Mouse (Mus musculus): ENCODE results near the gene Cog8. TPM values are rescaled to one million over a fixed set of nuclear protein-coding genes. Genes with fewer than 3 reads are reported as not detected.

The Cog8 gene
- polyA plus RNA-seq, 1 experiment from 2014 or later = 39.5 TPM

DNA sequence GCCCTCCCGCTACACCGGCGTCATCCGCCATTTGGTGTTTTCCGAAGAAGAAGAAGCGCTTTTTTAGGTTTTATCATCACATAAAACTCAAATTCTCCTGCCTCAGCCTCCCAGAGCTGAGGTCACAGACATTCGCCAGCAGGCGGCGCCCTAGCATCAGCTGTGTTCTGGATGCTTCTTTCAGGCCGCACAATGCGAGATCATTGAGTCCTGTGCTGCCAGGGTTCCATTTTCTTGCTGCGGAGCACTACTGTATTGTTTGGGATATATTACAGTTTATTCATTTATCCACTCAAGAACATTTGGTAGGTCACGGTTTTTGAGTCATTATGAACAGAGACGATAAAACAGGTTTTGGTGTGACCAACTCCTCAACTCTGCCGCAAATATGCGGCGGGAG, 28.9 kb upstream of the Cog8 start:
- 98% methylated on average over 17 of the region's 17 CpGs for WGBS
- H3K4me3 ChIP-seq (ENCODE audit: low read depth, low read length) = no peak overlapping the region
- H3K27me3 ChIP-seq (ENCODE audit: control insufficient read depth, insufficient read depth, low read depth, low read length) = no peaks in the 10 kb centered on the region
- no peaks in the 10 kb centered on the region; the same call in 1 of the 2 replicates for H3K9me3 ChIP-seq (replicated peaks; ENCODE audit: control insufficient read depth, low read length, poor library complexity, severe bottlenecking)
- H3K27ac ChIP-seq (ENCODE audit: low read length) = no peak overlapping the region
- no peak overlapping the region for H3K9ac ChIP-seq (ENCODE audit: low read depth, low read length)
- no peak overlapping the region for H3K4me2 ChIP-seq (ENCODE audit: low read length)
- no peak for ATAC-seq
- peaks cover 34% of the 10 kb centered on the region for H3K36me3 ChIP-seq (ENCODE audit: control insufficient read depth, insufficient read depth, low read length)
- no peaks in the 10 kb centered on the region for H3K4me1 ChIP-seq (ENCODE audit: control insufficient read depth, insufficient read depth, low read length)

- H3K4me3 ChIP-seq (ENCODE audit: low read depth, low read length) = no peak overlapping the region
- 97% methylated on average over 7 of the region's 7 CpGs for WGBS
- H3K9me3 ChIP-seq (replicated peaks; ENCODE audit: control insufficient read depth, low read length, poor library complexity, severe bottlenecking) = no peaks in the 10 kb centered on the region
- no peak overlapping the region for H3K4me2 ChIP-seq (ENCODE audit: low read length)
- peaks cover 41% of the 10 kb centered on the region for H3K36me3 ChIP-seq (ENCODE audit: control insufficient read depth, insufficient read depth, low read length)
- no peak overlapping the region for H3K27ac ChIP-seq (ENCODE audit: low read length)
- no peak for ATAC-seq
- no peaks in the 10 kb centered on the region for H3K4me1 ChIP-seq (ENCODE audit: control insufficient read depth, insufficient read depth, low read length)
- H3K27me3 ChIP-seq (ENCODE audit: control insufficient read depth, insufficient read depth, low read depth, low read length) = no peaks in the 10 kb centered on the region
- no peak overlapping the region for H3K9ac ChIP-seq (ENCODE audit: low read depth, low read length)
These were observed 19.9 kb upstream of the Cog8 start for GRCm38 (mm10) chr8:107076239-107076888.

DNA sequence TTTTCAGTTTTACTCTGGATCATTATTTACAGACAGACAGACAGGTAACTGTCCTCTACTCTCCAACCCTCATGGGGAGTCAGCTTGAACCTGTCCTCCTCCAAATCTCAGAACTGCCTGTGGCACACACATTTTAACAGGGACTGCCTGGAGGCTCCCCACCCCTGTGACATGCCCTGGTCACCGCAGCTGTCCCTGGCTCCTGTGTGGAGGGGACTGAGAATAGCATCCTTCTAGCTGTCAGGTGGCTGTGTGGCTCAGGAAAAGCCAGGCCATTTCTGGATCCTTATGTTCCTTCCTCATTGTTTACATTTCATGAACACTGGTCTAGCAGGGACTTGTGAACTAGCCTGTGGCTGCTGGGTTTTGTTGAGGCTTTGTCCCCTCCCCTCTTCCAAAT, 17.6 kb upstream of the Cog8 start:
- peaks cover 37% of the 10 kb centered on the region for H3K36me3 ChIP-seq (ENCODE audit: control insufficient read depth, insufficient read depth, low read length)
- no peak overlapping the region for H3K4me2 ChIP-seq (ENCODE audit: low read length)
- H3K9ac ChIP-seq (ENCODE audit: low read depth, low read length) = no peak overlapping the region
- no peaks in the 10 kb centered on the region for H3K9me3 ChIP-seq (replicated peaks; ENCODE audit: control insufficient read depth, low read length, poor library complexity, severe bottlenecking)
- no peak overlapping the region for H3K27ac ChIP-seq (ENCODE audit: low read length)
- no peak overlapping the region for H3K4me3 ChIP-seq (ENCODE audit: low read depth, low read length)
- no peak for ATAC-seq
- H3K27me3 ChIP-seq (ENCODE audit: control insufficient read depth, insufficient read depth, low read depth, low read length) = no peaks in the 10 kb centered on the region
- 96% methylated on average over 1 of the region's 1 CpGs for WGBS
- no peaks in the 10 kb centered on the region for H3K4me1 ChIP-seq (ENCODE audit: control insufficient read depth, insufficient read depth, low read length)

DNA sequence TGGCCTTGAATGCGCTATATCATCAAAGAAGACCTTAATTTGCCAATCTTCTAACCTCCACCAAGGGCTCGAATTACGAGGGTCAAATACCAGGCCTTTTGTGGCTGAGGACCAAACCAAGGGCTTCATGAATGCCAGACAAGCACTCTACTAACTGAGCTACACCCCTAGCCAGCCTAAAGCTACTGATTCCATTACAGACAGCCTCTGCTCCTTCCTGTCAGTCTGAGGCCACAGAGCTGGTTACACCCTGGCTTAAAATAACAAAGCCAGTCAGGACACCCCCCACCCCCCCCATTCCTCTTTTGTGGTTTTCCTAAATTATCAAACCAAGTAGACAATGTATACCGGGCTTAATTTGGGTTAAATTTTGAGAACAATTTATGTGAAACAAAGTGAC, 17.2 kb upstream of the Cog8 start:
- H3K4me3 ChIP-seq (ENCODE audit: low read depth, low read length) = no peak overlapping the region
- no peak overlapping the region for H3K4me2 ChIP-seq (ENCODE audit: low read length)
- H3K9ac ChIP-seq (ENCODE audit: low read depth, low read length) = no peak overlapping the region
- 88% methylated on average over 4 of the region's 4 CpGs for WGBS
- no peak overlapping the region for H3K27ac ChIP-seq (ENCODE audit: low read length)
- H3K36me3 ChIP-seq (ENCODE audit: control insufficient read depth, insufficient read depth, low read length) = peaks cover 37% of the 10 kb centered on the region
- no peak for ATAC-seq
- H3K9me3 ChIP-seq (replicated peaks; ENCODE audit: control insufficient read depth, low read length, poor library complexity, severe bottlenecking) = no peaks in the 10 kb centered on the region
- H3K27me3 ChIP-seq (ENCODE audit: control insufficient read depth, insufficient read depth, low read depth, low read length) = no peaks in the 10 kb centered on the region
- H3K4me1 ChIP-seq (ENCODE audit: control insufficient read depth, insufficient read depth, low read length) = no peaks in the 10 kb centered on the region

DNA sequence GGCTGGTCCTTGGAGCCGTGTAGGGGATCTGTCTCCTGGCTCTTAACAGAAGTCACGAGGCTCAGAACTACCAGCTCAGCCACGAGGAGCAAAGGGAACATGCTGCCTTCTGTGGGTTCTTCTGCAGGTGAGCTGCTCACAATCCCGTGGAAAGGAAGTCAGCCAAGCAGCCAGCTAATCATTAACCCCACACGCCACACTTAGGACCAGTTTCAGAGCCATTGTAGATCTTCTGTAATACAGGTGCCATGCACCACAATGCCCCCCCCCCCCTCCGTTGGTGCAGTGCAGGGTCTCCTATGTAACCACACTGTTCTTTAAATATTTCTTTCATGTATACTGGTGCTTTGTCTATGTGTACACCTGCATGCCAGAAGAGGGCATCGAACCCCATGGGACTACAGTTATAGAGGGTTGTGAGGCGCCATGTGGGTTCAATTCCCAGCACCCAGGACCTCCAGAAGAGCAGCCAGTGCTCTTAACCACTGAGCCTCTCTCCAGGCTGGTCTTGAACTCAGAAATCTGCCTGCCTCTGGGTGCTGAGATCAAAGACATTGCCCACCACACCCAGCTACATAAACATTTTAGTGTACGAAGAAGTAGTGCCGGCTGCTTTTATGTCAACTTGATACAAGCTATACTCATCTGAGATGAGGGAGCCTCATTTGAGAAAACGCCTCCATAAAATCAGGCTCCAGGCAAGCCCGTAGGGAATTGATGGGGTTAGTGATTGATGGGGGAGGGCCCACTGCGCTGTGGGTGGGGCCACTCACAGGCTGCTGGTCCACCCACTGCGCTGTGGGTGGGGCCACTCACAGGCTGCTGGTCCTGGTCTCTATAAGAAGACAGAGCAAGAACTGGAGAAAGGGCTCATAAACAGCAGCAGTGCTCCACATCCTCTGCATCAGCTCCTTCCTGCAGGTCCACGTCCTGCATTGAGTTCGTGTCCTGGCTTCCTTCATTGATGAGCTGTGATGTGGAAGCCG, 9.3 kb upstream of the Cog8 start, which contains the start of gene Tmed6:
Gene Tmed6, minus strand, starts transcription at position 134 of the 986 bp plus-strand sequence.
- Histone ChIP-seq H3K9ac (ENCODE audit: low read depth, low read length) (no peak within 1 kb of the TSS), H3K9me3 (replicated peaks; ENCODE audit: control insufficient read depth, low read length, poor library complexity, severe bottlenecking) (no peaks in the 10 kb centered on the region), H3K36me3 (ENCODE audit: control insufficient read depth, insufficient read depth, low read length) (0 out of 2 replicates have a peak, but pooled peaks cover 6% of the 10 kb centered on the region), H3K4me3 (ENCODE audit: low read depth, low read length) (no peak within 1 kb of the TSS), H3K4me1 (ENCODE audit: control insufficient read depth, insufficient read depth, low read length) (no peaks in the 10 kb centered on the region), H3K4me2 (ENCODE audit: low read length) (no peak within 1 kb of the TSS), H3K27ac (ENCODE audit: low read length) (no peak within 1 kb of the TSS), H3K27me3 (ENCODE audit: control insufficient read depth, insufficient read depth, low read depth, low read length) (no peaks in the 10 kb centered on the region)
- ATAC-seq = no peak
- 66% methylated on average over 17 of the region's 17 CpGs for whole genome bisulfite sequencing

DNA sequence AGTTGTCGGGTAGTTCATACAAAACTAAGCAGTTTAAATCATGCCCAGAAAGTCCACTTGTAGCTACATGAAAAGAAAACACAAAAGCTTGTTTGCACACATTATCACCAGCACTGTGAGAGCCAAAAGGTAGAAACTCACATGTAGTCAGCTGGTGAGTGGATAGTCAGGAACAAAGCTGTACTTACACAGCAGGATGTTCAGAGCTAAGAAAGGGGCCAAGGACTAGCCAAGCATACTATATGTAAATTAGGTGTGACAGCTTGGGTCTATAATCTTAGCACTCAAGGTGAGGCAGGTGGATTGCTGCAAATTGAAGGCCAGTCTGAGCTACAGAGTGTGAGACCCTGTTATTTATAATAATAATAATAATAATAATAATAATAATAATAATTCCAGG, 6.1 kb upstream of the Cog8 start:
- 88% methylated on average over 1 of the region's 1 CpGs for WGBS
- no peak overlapping the region for H3K4me2 ChIP-seq (ENCODE audit: low read length)
- no peak for ATAC-seq
- H3K4me3 ChIP-seq (ENCODE audit: low read depth, low read length) = no peak overlapping the region
- H3K9ac ChIP-seq (ENCODE audit: low read depth, low read length) = no peak overlapping the region
- no peaks in the 10 kb centered on the region for H3K27me3 ChIP-seq (ENCODE audit: control insufficient read depth, insufficient read depth, low read depth, low read length)
- H3K36me3 ChIP-seq (ENCODE audit: control insufficient read depth, insufficient read depth, low read length) = peaks cover 6% of the 10 kb centered on the region; the same call in 1 of the 2 replicates
- peaks cover 2% of the 10 kb centered on the region for H3K4me1 ChIP-seq (ENCODE audit: control insufficient read depth, insufficient read depth, low read length)
- no peaks in the 10 kb centered on the region for H3K9me3 ChIP-seq (replicated peaks; ENCODE audit: control insufficient read depth, low read length, poor library complexity, severe bottlenecking)
- H3K27ac ChIP-seq (ENCODE audit: low read length) = no peak overlapping the region

DNA sequence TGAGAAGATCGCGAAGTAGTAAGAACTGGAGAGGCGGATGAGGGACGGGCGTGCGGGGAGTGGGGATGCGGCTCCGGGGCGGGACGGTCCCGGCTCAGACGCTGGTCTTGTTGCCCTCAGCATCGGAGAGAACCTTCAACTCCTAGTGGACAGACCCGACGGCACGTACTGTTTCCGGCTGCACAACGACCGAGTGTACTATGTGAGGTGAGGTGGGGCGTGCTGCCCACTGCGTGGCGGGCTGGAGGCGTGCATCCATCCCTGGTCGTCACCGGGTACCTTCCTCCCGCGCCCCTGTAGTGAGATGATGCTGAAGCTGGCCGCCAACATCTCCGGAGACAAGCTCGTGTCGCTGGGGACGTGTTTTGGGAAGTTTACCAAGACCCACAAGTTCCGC, 482 bp upstream of the Cog8 start:
- no peaks in the 10 kb centered on the region for H3K9me3 ChIP-seq (replicated peaks; ENCODE audit: control insufficient read depth, low read length, poor library complexity, severe bottlenecking)
- H3K27ac ChIP-seq (ENCODE audit: low read length) = peak overlapping the region; percentile 75; the same call in 1 of the 2 replicates
- peak overlapping the region; percentile 97 for H3K4me2 ChIP-seq (ENCODE audit: low read length)
- under 1% methylated on average over 33 of the region's 33 CpGs for WGBS
- peaks cover 17% of the 10 kb centered on the region for H3K4me1 ChIP-seq (ENCODE audit: control insufficient read depth, insufficient read depth, low read length)
- H3K9ac ChIP-seq (ENCODE audit: low read depth, low read length) = peak overlapping the region; percentile 73
- ATAC-seq = peak; percentile 78
- H3K36me3 ChIP-seq (ENCODE audit: control insufficient read depth, insufficient read depth, low read length) = peaks cover 28% of the 10 kb centered on the region
- H3K4me3 ChIP-seq (ENCODE audit: low read depth, low read length) = peak overlapping the region; percentile 96
- H3K27me3 ChIP-seq (ENCODE audit: control insufficient read depth, insufficient read depth, low read depth, low read length) = no peaks in the 10 kb centered on the region

GRCm38 (mm10) chr8:107052046-107052445, 4.4 kb downstream of the Cog8 start:
- peaks cover 35% of the 10 kb centered on the region for H3K36me3 ChIP-seq (ENCODE audit: control insufficient read depth, insufficient read depth, low read length)

GRCm38 (mm10) chr8:107049480-107049879, 7.0 kb downstream of the Cog8 start:
- H3K27ac ChIP-seq (ENCODE audit: low read length) = no peak overlapping the region
- no peak for ATAC-seq
- no peak overlapping the region for H3K4me2 ChIP-seq (ENCODE audit: low read length)
- H3K4me3 ChIP-seq (ENCODE audit: low read depth, low read length) = no peak overlapping the region
- H3K27me3 ChIP-seq (ENCODE audit: control insufficient read depth, insufficient read depth, low read depth, low read length) = no peaks in the 10 kb centered on the region
- H3K36me3 ChIP-seq (ENCODE audit: control insufficient read depth, insufficient read depth, low read length) = peaks cover 43% of the 10 kb centered on the region
- WGBS = 98% methylated on average over 4 of the region's 4 CpGs
- H3K4me1 ChIP-seq (ENCODE audit: control insufficient read depth, insufficient read depth, low read length) = peaks cover 18% of the 10 kb centered on the region
- H3K9me3 ChIP-seq (replicated peaks; ENCODE audit: control insufficient read depth, low read length, poor library complexity, severe bottlenecking) = no peaks in the 10 kb centered on the region
- no peak overlapping the region for H3K9ac ChIP-seq (ENCODE audit: low read depth, low read length)

More at GRCm38 (mm10) chr8:107052046-107052445, 4.4 kb downstream of the Cog8 start:
- 97% methylated on average over 8 of the region's 8 CpGs for WGBS
- no peak for ATAC-seq
- no peaks in the 10 kb centered on the region for H3K9me3 ChIP-seq (replicated peaks; ENCODE audit: control insufficient read depth, low read length, poor library complexity, severe bottlenecking)
- no peak overlapping the region for H3K4me3 ChIP-seq (ENCODE audit: low read depth, low read length)
- no peak overlapping the region for H3K9ac ChIP-seq (ENCODE audit: low read depth, low read length)
- no peak overlapping the region for H3K27ac ChIP-seq (ENCODE audit: low read length)
- no peak overlapping the region for H3K4me2 ChIP-seq (ENCODE audit: low read length)
- peaks cover 29% of the 10 kb centered on the region for H3K4me1 ChIP-seq (ENCODE audit: control insufficient read depth, insufficient read depth, low read length)
- no peaks in the 10 kb centered on the region for H3K27me3 ChIP-seq (ENCODE audit: control insufficient read depth, insufficient read depth, low read depth, low read length)

Data from midbrain, embryonic 16.5 days (tissue).